Mouse (Mus musculus) forebrain, embryonic 15.5 days (tissue): ENCODE data around the gene Tmprss11d. TPM values are rescaled to one million over a fixed set of nuclear protein-coding genes. Genes with fewer than 3 reads are reported as not detected.

Source experiments
- ATAC-seq: fragments of 200-750 bp; cut with Nextera tagmentation; replicated peaks from 2 replicates; pipeline ENCODE4 v1.8.0; 2017; ENCODE audit warnings: mild to moderate bottlenecking, moderate TSS enrichment, moderate library complexity
- H3K27ac ChIP-seq: fragments of 300-500 bp; sonication (generic); replicated peaks from 2 replicates; pipeline ENCODE4 v1.5.1; 2015; ENCODE audit warnings: mild to moderate bottlenecking, inconsistent platforms
- H3K27me3 ChIP-seq: fragments of 300-500 bp; sonication (generic); 2 replicates; pipeline ENCODE4 v1.6.1; 2015; ENCODE audit warnings: inconsistent platforms
- H3K36me3 ChIP-seq: fragments of 300-500 bp; sonication (generic); 2 replicates; pipeline ENCODE4 v1.6.1; 2015; ENCODE audit warnings: mild to moderate bottlenecking, inconsistent platforms
- H3K4me1 ChIP-seq: fragments of 300-500 bp; sonication (generic); 2 replicates; pipeline ENCODE4 v1.6.1; 2015; ENCODE audit warnings: inconsistent platforms
- H3K4me2 ChIP-seq: fragments of 300-500 bp; sonication (generic); replicated peaks from 2 replicates; pipeline ENCODE4 v1.6.1; 2015; ENCODE audit warnings: mild to moderate bottlenecking, inconsistent platforms
- H3K4me3 ChIP-seq: fragments of 300-500 bp; sonication (generic); 2 replicates; pipeline ENCODE4 v1.5.1; 2015; ENCODE audit warnings: mild to moderate bottlenecking, inconsistent platforms
- H3K9ac ChIP-seq: fragments of 300-500 bp; sonication (generic); replicated peaks from 2 replicates; pipeline ENCODE4 v1.6.1; 2015; ENCODE audit warnings: mild to moderate bottlenecking, inconsistent platforms
- H3K9me3 ChIP-seq: fragments of 300-500 bp; sonication (generic); 2 replicates; pipeline ENCODE4 v1.6.1; 2016; ENCODE audit warnings: inconsistent platforms
- WGBS: fragments of 180-500 bp; shearing (Covaris S2); methylation state at CpG from one replicate; pipeline ENCODE4 v1.1.7; 2015; ENCODE audit warnings: mixed read lengths; 5-methylcytosine and 5-hydroxymethylcytosine counted together
- polyA plus RNA-seq: library from polyadenylated mRNA; unstranded; fragments of >200 nt; fragmentation: Nextera tagmentation; extraction: Ambion mirVana; gene quantifications from 2 replicates; pipeline ENCODE4 v1.2.1, GENCODE M21; 2015

Tmprss11d gene
- polyA plus RNA-seq, 1 experiment from 2014 or later: not detected

GRCm38 (mm10) chr5:86289208-86289607, 84.0 kb downstream of the Tmprss11d start, which contains the start of gene Tmprss11c:
Tmprss11c (minus strand) TSS chr5:86289308.
- H3K9me3 ChIP-seq: no peaks in the 10 kb centered on the region
- no peaks in the 10 kb centered on the region for H3K4me1 ChIP-seq
- H3K4me2 ChIP-seq: no peak within 1 kb of the TSS
- ATAC-seq: no peak
- no peak within 1 kb of the TSS for H3K27ac ChIP-seq
- H3K36me3 ChIP-seq: no peaks in the 10 kb centered on the region
- WGBS: 86% methylated on average over 4 of the region's 4 CpGs
- H3K4me3 ChIP-seq: no peak within 1 kb of the TSS
- no peaks in the 10 kb centered on the region for H3K27me3 ChIP-seq
- no peak within 1 kb of the TSS for H3K9ac ChIP-seq

Other genes with a start within 250 kb of the Tmprss11d start
- 15.3 and 15.6 TPM in 2 replicates for gene Uba6, start 200.6 kb downstream of the Tmprss11d start, polyA plus RNA-seq
- gene Gnrhr, start 175.5 kb downstream of the Tmprss11d start, polyA plus RNA-seq: not detected in 2 replicates
- gene Tmprss11c, start 84.1 kb downstream of the Tmprss11d start, polyA plus RNA-seq: not detected in 2 replicates
- gene Tmprss11a, start 95.6 kb upstream of the Tmprss11d start, polyA plus RNA-seq: not detected in 2 replicates
- not detected in 2 replicates for gene Tmprss11g, start 145.2 kb upstream of the Tmprss11d start, polyA plus RNA-seq